Mouse (Mus musculus) cerebellum, adult 2 months (tissue): ENCODE data around the gene Cct5.

Experiments used
- CTCF ChIP-seq: fragments of 200-500 bp; IDR thresholded peaks from 2 replicates; pipeline ENCODE4 v1.5.1; 2011; ENCODE audit warnings: low read depth, mild to moderate bottlenecking, control low read depth, low read length, moderate library complexity, borderline replicate concordance; ENCODE audit not compliant: insufficient read depth
- POLR2A ChIP-seq: fragments of 200-500 bp; IDR thresholded peaks from 2 replicates; pipeline ENCODE4 v1.6.1; 2011; ENCODE audit warnings: low read length, control low read depth, borderline replicate concordance; ENCODE audit not compliant: insufficient read depth

- TF ChIP-seq CTCF (no peak), POLR2A (no peak)
Observed at GRCm38 (mm10) chr15:31565184-31565583, 36.4 kb downstream of the Cct5 start, which contains the start of gene Cmbl.
